Mouse (Mus musculus): ENCODE data around the gene Bcl2l11. TPM values are rescaled to one million over a fixed set of nuclear protein-coding genes. Genes with fewer than 3 reads are reported as not detected.

Bcl2l11 gene
- polyA plus RNA-seq, 2 experiments: 18.3 to 30.5 TPM

GRCm38 (mm10) chr2:128111537-128111936, 14.3 kb upstream of the Bcl2l11 start:
- DNase-seq (ENCODE audit: low spot score) (no peak), ATAC-seq (ENCODE audit: low FRiP score, low read depth) (no peak)
- Histone ChIP-seq H3K36me3 (ENCODE audit: control insufficient read depth, insufficient read depth, low read length) (no peaks in the 10 kb centered on the region), H3K4me2 (replicated peaks; ENCODE audit: low read depth, low read length, severe bottlenecking) (no peak overlapping the region), H3K4me1 (ENCODE audit: control insufficient read depth, insufficient read depth, low read length) (no peaks in the 10 kb centered on the region), H3K27ac (replicated peaks; ENCODE audit: low read depth, low read length) (no peak overlapping the region), H3K9me3 (ENCODE audit: control insufficient read depth, low read length) (no peaks in the 10 kb centered on the region), H3K27me3 (ENCODE audit: control insufficient read depth, insufficient read depth, low read length) (no peaks in the 10 kb centered on the region), H3K9ac (ENCODE audit: low read depth, low read length, severe bottlenecking) (no peak overlapping the region), H3K4me3 (replicated peaks; ENCODE audit: low read length) (no peak overlapping the region)
- no peak for TF ChIP-seq POLR2A (IDR thresholded peaks at IDR 0.05; ENCODE audit: borderline replicate concordance, extremely low read depth, insufficient read depth, insufficient read length)
- 65% methylated on average over 9 of the region's 9 CpGs for WGBS

GRCm38 (mm10) chr2:128114621-128115020, 11.2 kb upstream of the Bcl2l11 start:
- ATAC-seq (ENCODE audit: low FRiP score, low read depth): no peak
- Histone ChIP-seq H3K4me1 (ENCODE audit: control insufficient read depth, insufficient read depth, low read length) (no peaks in the 10 kb centered on the region), H3K9ac (ENCODE audit: low read depth, low read length, severe bottlenecking) (no peak overlapping the region), H3K4me3 (replicated peaks; ENCODE audit: low read length) (no peak overlapping the region), H3K4me2 (replicated peaks; ENCODE audit: low read depth, low read length, severe bottlenecking) (no peak overlapping the region), H3K36me3 (ENCODE audit: control insufficient read depth, insufficient read depth, low read length) (no peaks in the 10 kb centered on the region), H3K9me3 (ENCODE audit: control insufficient read depth, low read length) (no peaks in the 10 kb centered on the region), H3K27ac (replicated peaks; ENCODE audit: low read depth, low read length) (no peak overlapping the region), H3K27me3 (ENCODE audit: control insufficient read depth, insufficient read depth, low read length) (no peaks in the 10 kb centered on the region)
- DNase-seq (ENCODE audit: low spot score): no peak
- no peak for TF ChIP-seq POLR2A (IDR thresholded peaks at IDR 0.05; ENCODE audit: borderline replicate concordance, extremely low read depth, insufficient read depth, insufficient read length)
- 76% methylated on average over 3 of the region's 3 CpGs for WGBS

- Histone ChIP-seq H3K9ac (ENCODE audit: low read depth, low read length, severe bottlenecking) (no peak overlapping the region), H3K36me3 (ENCODE audit: control insufficient read depth, insufficient read depth, low read length) (no peaks in the 10 kb centered on the region), H3K27ac (replicated peaks; ENCODE audit: low read depth, low read length) (no peak overlapping the region), H3K9me3 (ENCODE audit: control insufficient read depth, low read length) (no peaks in the 10 kb centered on the region), H3K4me1 (ENCODE audit: control insufficient read depth, insufficient read depth, low read length) (no peaks in the 10 kb centered on the region), H3K4me3 (replicated peaks; ENCODE audit: low read length) (no peak overlapping the region), H3K4me2 (replicated peaks; ENCODE audit: low read depth, low read length, severe bottlenecking) (no peak overlapping the region), H3K27me3 (ENCODE audit: control insufficient read depth, insufficient read depth, low read length) (no peaks in the 10 kb centered on the region)
- WGBS: 63% methylated on average over 4 of the region's 4 CpGs
- no peak for TF ChIP-seq POLR2A (IDR thresholded peaks at IDR 0.05; ENCODE audit: borderline replicate concordance, extremely low read depth, insufficient read depth, insufficient read length)
- ATAC-seq (ENCODE audit: low FRiP score, low read depth) (no peak), DNase-seq (ENCODE audit: low spot score) (no peak)
Observed at GRCm38 (mm10) chr2:128115579-128115978, 10.3 kb upstream of the Bcl2l11 start.

- Histone ChIP-seq H3K27me3 (ENCODE audit: control insufficient read depth, insufficient read depth, low read length) (peaks cover 8% of the 10 kb centered on the region), H3K4me1 (ENCODE audit: control insufficient read depth, insufficient read depth, low read length) (0 out of 2 replicates have a peak, but pooled peaks cover 2% of the 10 kb centered on the region), H3K36me3 (ENCODE audit: control insufficient read depth, insufficient read depth, low read length) (no peaks in the 10 kb centered on the region), H3K9ac (ENCODE audit: low read depth, low read length, severe bottlenecking) (no peak overlapping the region), H3K9me3 (ENCODE audit: control insufficient read depth, low read length) (no peaks in the 10 kb centered on the region), H3K27ac (replicated peaks; ENCODE audit: low read depth, low read length) (no peak overlapping the region), H3K4me2 (replicated peaks; ENCODE audit: low read depth, low read length, severe bottlenecking) (no peak overlapping the region), H3K4me3 (replicated peaks; ENCODE audit: low read length) (no peak overlapping the region)
- ATAC-seq (ENCODE audit: low FRiP score, low read depth): no peak
- WGBS: 75% methylated on average over 7 of the region's 7 CpGs
- DNase-seq (ENCODE audit: low spot score): no peak
- TF ChIP-seq POLR2A (IDR thresholded peaks at IDR 0.05; ENCODE audit: borderline replicate concordance, extremely low read depth, insufficient read depth, insufficient read length): no peak
Observed at GRCm38 (mm10) chr2:128117605-128118004, 8.2 kb upstream of the Bcl2l11 start.

GRCm38 (mm10) chr2:128118971-128119370, 6.9 kb upstream of the Bcl2l11 start:
- H3K27me3 ChIP-seq (ENCODE audit: control insufficient read depth, insufficient read depth, low read length): peaks cover 22% of the 10 kb centered on the region
- no peak overlapping the region for H3K27ac ChIP-seq (replicated peaks; ENCODE audit: low read depth, low read length)
- no peak for ATAC-seq (ENCODE audit: low FRiP score, low read depth)
- WGBS: 86% methylated on average over 9 of the region's 9 CpGs
- no peaks in the 10 kb centered on the region for H3K9me3 ChIP-seq (ENCODE audit: control insufficient read depth, low read length)
- no peak overlapping the region for H3K4me2 ChIP-seq (replicated peaks; ENCODE audit: low read depth, low read length, severe bottlenecking)
- H3K4me3 ChIP-seq (replicated peaks; ENCODE audit: low read length): no peak overlapping the region
- no peak for TF ChIP-seq POLR2A (IDR thresholded peaks at IDR 0.05; ENCODE audit: borderline replicate concordance, extremely low read depth, insufficient read depth, insufficient read length)
- no peak for DNase-seq (ENCODE audit: low spot score)
- no peak overlapping the region for H3K9ac ChIP-seq (ENCODE audit: low read depth, low read length, severe bottlenecking)
- peaks cover 14% of the 10 kb centered on the region for H3K4me1 ChIP-seq (ENCODE audit: control insufficient read depth, insufficient read depth, low read length)
- H3K36me3 ChIP-seq (ENCODE audit: control insufficient read depth, insufficient read depth, low read length): no peaks in the 10 kb centered on the region

- Histone ChIP-seq H3K9ac (ENCODE audit: low read depth, low read length, severe bottlenecking) (no peak overlapping the region), H3K4me2 (replicated peaks; ENCODE audit: low read depth, low read length, severe bottlenecking) (peak overlapping the region; percentile 98), H3K27me3 (ENCODE audit: control insufficient read depth, insufficient read depth, low read length) (peaks cover 34% of the 10 kb centered on the region), H3K9me3 (ENCODE audit: control insufficient read depth, low read length) (no peaks in the 10 kb centered on the region), H3K36me3 (ENCODE audit: control insufficient read depth, insufficient read depth, low read length) (no peaks in the 10 kb centered on the region), H3K4me3 (replicated peaks; ENCODE audit: low read length) (peak overlapping the region; percentile 66), H3K4me1 (ENCODE audit: control insufficient read depth, insufficient read depth, low read length) (peaks cover 28% of the 10 kb centered on the region), H3K27ac (replicated peaks; ENCODE audit: low read depth, low read length) (no peak overlapping the region)
- DNase-seq (ENCODE audit: low spot score) (peak; percentile 60), ATAC-seq (ENCODE audit: low FRiP score, low read depth) (no peak)
- no peak for TF ChIP-seq POLR2A (IDR thresholded peaks at IDR 0.05; ENCODE audit: borderline replicate concordance, extremely low read depth, insufficient read depth, insufficient read length)
- 2% methylated on average over 9 of the region's 9 CpGs for whole genome bisulfite sequencing
Observed at GRCm38 (mm10) chr2:128122491-128122890, 3.3 kb upstream of the Bcl2l11 start.

Data from limb, embryonic 14.5 days (tissue).